Mouse (Mus musculus): ENCODE measurements at regions not wholly inside any gene's neighbourhood (a gene's known extent, or its start where the extent isn't known, plus 50 kb on each side); places are given as distances from the start of the nearest gene placed in this dataset.

- DNase-seq (ENCODE audit: extremely low spot score, low read depth, low spot score): no peak
Measured at GRCm38 (mm10) chr11:93808431-93808830, 77.1 kb downstream of the Utp18 start.

- no peak for DNase-seq (ENCODE audit: extremely low spot score, low read depth, low spot score)
Measured at GRCm38 (mm10) chr11:93807205-93807604, 78.4 kb downstream of the Utp18 start.

- DNase-seq (ENCODE audit: extremely low spot score, low read depth, low spot score): no peak
Measured at GRCm38 (mm10) chr11:93771143-93771940, 114.2 kb downstream of the Utp18 start.

GRCm38 (mm10) chr11:93765961-93766360 lies 119.6 kb downstream of the Utp18 start:
- no peak for DNase-seq (ENCODE audit: extremely low spot score, low read depth, low spot score)

GRCm38 (mm10) chr11:93762832-93763530 lies 122.6 kb downstream of the Utp18 start:
- DNase-seq (ENCODE audit: extremely low spot score, low read depth, low spot score): peak; percentile 33

- DNase-seq (ENCODE audit: extremely low spot score, low read depth, low spot score): no peak
Measured at GRCm38 (mm10) chr11:93757825-93758224, 127.7 kb downstream of the Utp18 start.

- no peak for DNase-seq (ENCODE audit: extremely low spot score, low read depth, low spot score)
Measured at GRCm38 (mm10) chr11:93736618-93737017, 148.9 kb downstream of the Utp18 start.

- no peak for DNase-seq (ENCODE audit: extremely low spot score, low read depth, low spot score)
Measured at GRCm38 (mm10) chr11:93733568-93734185, 151.9 kb downstream of the Utp18 start.

GRCm38 (mm10) chr11:93729119-93729518 lies 156.4 kb downstream of the Utp18 start:
- no peak for DNase-seq (ENCODE audit: extremely low spot score, low read depth, low spot score)

GRCm38 (mm10) chr11:93725242-93725641 lies 160.3 kb downstream of the Utp18 start:
- no peak for DNase-seq (ENCODE audit: extremely low spot score, low read depth, low spot score)

- DNase-seq (ENCODE audit: extremely low spot score, low read depth, low spot score): no peak
Measured at GRCm38 (mm10) chr11:93719141-93719540, 166.4 kb downstream of the Utp18 start.

GRCm38 (mm10) chr11:93709686-93710085 lies 175.9 kb downstream of the Utp18 start:
- no peak for DNase-seq (ENCODE audit: extremely low spot score, low read depth, low spot score)

- no peak for DNase-seq (ENCODE audit: extremely low spot score, low read depth, low spot score)
Measured at GRCm38 (mm10) chr11:93696982-93697541, 188.5 kb downstream of the Utp18 start.

- DNase-seq (ENCODE audit: extremely low spot score, low read depth, low spot score): no peak
Measured at GRCm38 (mm10) chr11:93696096-93696890, 189.3 kb downstream of the Utp18 start.

- DNase-seq (ENCODE audit: extremely low spot score, low read depth, low spot score): peak; percentile 35
Measured at GRCm38 (mm10) chr11:93683691-93684090, 201.9 kb downstream of the Utp18 start.

GRCm38 (mm10) chr11:93676299-93676698 lies 209.3 kb downstream of the Utp18 start:
- DNase-seq (ENCODE audit: extremely low spot score, low read depth, low spot score): no peak

GRCm38 (mm10) chr11:93672025-93672424 lies 213.5 kb downstream of the Utp18 start:
- no peak for DNase-seq (ENCODE audit: extremely low spot score, low read depth, low spot score)

- no peak for DNase-seq (ENCODE audit: extremely low spot score, low read depth, low spot score)
Measured at GRCm38 (mm10) chr11:93661657-93662056, 223.9 kb downstream of the Utp18 start.

GRCm38 (mm10) chr11:93660379-93660778 lies 225.2 kb downstream of the Utp18 start:
- DNase-seq (ENCODE audit: extremely low spot score, low read depth, low spot score): no peak

- DNase-seq (ENCODE audit: extremely low spot score, low read depth, low spot score): no peak
Measured at GRCm38 (mm10) chr11:93658719-93659118, 226.8 kb downstream of the Utp18 start.
